Mouse (Mus musculus): ENCODE measurements around the gene Gm21103.
"Not testable (repeated sequence)": the region's sequence is repeated elsewhere in the genome, so short reads cannot be mapped to it uniquely, and the experiment has no call there.

The Gm21103 gene

DNA sequence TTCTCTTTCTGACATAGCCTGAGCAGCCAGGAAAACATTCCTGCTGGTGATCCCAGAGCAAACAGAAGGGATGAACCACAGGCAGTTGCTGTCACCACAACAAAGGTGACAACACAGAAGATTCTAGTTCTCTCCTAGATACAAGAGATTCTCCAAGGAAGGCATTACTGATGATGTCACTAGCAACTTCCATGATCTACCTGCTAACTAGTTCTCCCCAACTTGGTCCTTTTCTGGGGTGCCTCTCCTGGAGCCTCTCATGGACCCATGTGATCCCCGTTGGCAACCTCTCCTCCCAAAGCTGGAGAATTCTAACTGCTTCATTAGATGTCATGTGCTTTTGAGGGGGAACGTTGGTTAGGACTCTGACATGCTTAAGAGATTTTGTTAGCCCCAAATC lies at the start of gene Gm21103:
Gene Gm21103 (minus strand): TSS at position 101 of the 400 bp plus-strand sequence.
- not testable (repeated sequence) for DNase-seq (ENCODE audit: low read depth in 1 of 2, low spot score in 2 of 2)

DNA sequence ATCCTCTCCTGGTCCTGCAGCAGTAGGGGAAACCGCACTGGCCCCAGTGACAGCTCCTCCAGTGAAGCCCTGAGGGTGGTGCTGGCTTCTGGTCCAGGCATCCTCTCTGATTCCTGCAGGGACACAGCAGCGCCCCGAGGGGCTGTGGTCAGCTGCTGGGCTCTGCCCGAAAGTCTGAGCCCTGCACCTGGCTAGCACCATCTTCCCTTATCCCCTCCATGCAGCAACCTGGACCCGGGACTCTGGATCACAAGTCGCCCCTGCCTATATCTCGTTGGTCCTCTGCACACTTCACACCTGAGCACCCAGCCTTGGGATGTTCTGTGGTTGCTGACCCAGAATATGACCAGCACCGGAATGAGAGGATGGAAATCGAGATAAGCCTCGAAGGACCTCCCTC lies 38.9 kb upstream of the Gm21103 start, which contains the start of gene Gm3618:
Gene Gm3618 (minus strand): TSS at position 101 of the 400 bp plus-strand sequence.
- DNase-seq (ENCODE audit: low read depth in 1 of 2, low spot score in 2 of 2) = not testable (repeated sequence)

DNA sequence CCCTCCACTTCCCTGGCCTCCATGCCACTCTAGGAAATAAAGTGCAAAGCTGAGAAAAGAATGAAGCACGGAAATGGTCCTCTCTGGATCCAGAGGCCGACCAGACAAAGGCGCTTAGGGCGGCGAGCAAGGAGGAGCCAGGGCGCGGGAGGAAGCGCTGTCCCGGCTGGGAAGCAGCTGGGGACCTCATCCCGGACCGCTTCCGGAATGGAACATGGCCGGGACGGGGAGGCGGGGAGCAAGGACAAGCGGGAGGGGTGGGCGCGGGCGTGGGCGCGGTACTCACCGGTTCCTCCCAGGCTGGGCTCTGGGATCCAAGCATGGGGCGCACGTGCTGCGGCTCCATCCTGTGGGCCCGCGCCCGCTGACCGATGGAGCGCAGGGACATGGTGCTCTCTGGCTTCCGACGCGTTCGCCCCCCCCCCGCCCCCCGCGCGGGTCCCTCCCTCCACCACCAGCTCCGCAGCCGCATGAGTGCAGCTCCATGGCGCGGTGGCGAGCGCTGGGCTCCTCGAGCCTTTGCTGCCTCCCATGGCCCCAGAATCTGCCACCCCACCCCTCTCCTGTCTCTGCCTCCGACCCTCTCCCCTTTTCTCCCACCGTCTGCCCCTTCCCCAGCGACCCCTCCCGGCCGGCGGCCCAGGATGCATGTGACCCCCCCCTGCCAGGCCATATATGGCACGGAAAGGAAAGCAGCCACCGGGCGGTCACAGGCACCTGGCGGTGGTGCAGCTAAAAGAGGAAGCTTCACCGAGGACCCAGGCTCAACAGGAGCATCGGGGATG lies 17.5 kb downstream of the Gm21103 start, which contains the start of gene Gm3411:
Gene Gm3411 (minus strand): TSS at position 320 of the 785 bp plus-strand sequence.
- peak in 1 of 2 experiments; percentile 0 for DNase-seq (ENCODE audit: low read depth in 1 of 2, low spot score in 2 of 2)

Measured in monocyte, adult 2 months (primary cell).